Mouse (Mus musculus) heart, postnatal 25 days (tissue): ENCODE results near the gene Comp. TPM values are rescaled to one million over a fixed set of nuclear protein-coding genes. Genes with fewer than 3 reads are reported as not detected.

Experiments
- DNase-seq: peaks from one replicate; pipeline ENCODE4 v3.0.0; 2022; ENCODE audit warnings: low spot score
- intact Hi-C: fragments of 180-260 bp; cut with DNase I; formaldehyde crosslinking; loops from one replicate; pipeline ENCODE4 v1.15.1; 2025
- total RNA-seq, 2 experiments: library from RNA; stranded (reverse); gene quantifications; 2 replicates each; pipeline ENCODE4 v1.2.3; 2021

Gene Comp
- total RNA-seq, 2 experiments from 2014 or later, result 6.1 to 7.0 TPM

GRCm38 (mm10) chr8:70421349-70422104, 48.2 kb downstream of the Comp start:
- no peak for DNase-seq
- intact Hi-C loops, result no loop called here

DNA sequence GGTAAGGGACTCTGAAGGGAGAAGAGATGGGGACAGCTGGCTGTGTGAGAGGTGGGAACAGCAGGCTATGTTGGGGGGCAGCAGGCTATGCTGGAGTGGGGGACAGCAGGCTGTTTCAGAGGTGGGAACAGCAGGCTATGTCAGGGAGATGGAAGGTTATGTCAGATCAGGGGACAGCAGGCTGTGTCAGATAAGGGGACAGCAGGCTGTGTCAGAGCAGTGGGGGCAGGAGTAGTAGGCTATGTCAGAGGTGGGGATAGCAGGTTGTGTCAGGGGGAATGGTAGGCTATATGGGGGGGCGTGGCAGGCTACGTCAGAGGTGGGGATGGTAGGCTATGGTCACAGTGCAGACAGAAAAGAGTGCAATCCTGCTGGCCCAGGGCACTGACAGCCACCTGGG, 49.4 kb downstream of the Comp start:
- intact Hi-C loops, result no loop called here
- no peak for DNase-seq

GRCm38 (mm10) chr8:70426300-70426907, 53.0 kb downstream of the Comp start:
- no peak for DNase-seq
- intact Hi-C loops, result no loop called here

DNA sequence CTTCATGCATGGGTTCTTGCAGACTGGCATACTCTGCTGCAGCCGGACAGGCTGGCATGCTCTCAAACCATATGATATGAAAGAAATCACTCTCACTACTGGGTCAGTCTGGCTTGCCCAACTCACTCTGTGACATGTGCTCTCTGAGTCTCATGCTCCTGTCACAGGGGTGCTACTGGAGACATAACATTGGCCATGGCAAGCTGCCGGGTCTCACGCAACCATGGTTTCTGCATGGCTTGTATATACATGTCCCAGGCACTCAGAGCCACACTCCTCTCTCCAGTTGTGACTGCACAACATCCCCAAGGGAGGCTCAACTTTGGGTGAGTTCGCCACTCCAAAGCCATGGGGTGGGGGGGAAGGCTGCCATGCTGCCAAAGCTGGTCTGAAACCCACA, 57.9 kb downstream of the Comp start:
- intact Hi-C loops, result no loop called here
- DNase-seq, result no peak

Other genes starting within 250 kb of the Comp start
- gene Nr2c2ap, start 242.2 kb upstream of the Comp start, total RNA-seq, result 1 to 10 TPM; 5.4 to 7.6 TPM
- gene Rfxank, start 234.4 kb upstream of the Comp start, total RNA-seq, result 10 to 100 TPM; 20.9 to 21.5 TPM
- 10 to 100 TPM; 21.2 to 25.5 TPM for gene Borcs8, start 234.1 kb upstream of the Comp start, total RNA-seq
- gene Mef2b, start 233.8 kb upstream of the Comp start, total RNA-seq, result under 1 TPM in 1 of 2 experiments, not detected in 1; 0.31 TPM
- 10 to 100 TPM; 93.0 to 98.1 TPM for gene Tmem161a, start 201.2 kb upstream of the Comp start, total RNA-seq
- gene Slc25a42, start 161.3 kb upstream of the Comp start, total RNA-seq, result 10 to 100 TPM; 48.1 to 48.4 TPM
- gene Sugp2, start 139.3 kb upstream of the Comp start, total RNA-seq, result 10 to 100 TPM; 38.9 to 41.5 TPM
- 1 to 10 TPM; 7.6 to 8.0 TPM for gene Armc6, start 139.1 kb upstream of the Comp start, total RNA-seq
- 10 to 100 TPM; 12.0 to 12.3 TPM for gene Homer3, start 90.7 kb upstream of the Comp start, total RNA-seq
- 10 to 100 TPM; 24.7 to 33.8 TPM for gene Ddx49, start 71.1 kb upstream of the Comp start, total RNA-seq
- gene Cope, start 71.0 kb upstream of the Comp start, total RNA-seq, result 100 to 1,000 TPM; 145 to 159 TPM
- under 1 TPM; 0.31 to 0.39 TPM for gene Cers1, start 57.8 kb upstream of the Comp start, total RNA-seq
- under 1 TPM in 1 of 2 experiments, not detected in 1; 0.21 TPM for gene Gdf1, start 43.7 kb upstream of the Comp start, total RNA-seq
- 10 to 100 TPM; 43.2 to 46.3 TPM for gene Upf1, start 20.3 kb upstream of the Comp start, total RNA-seq
- 10 to 100 TPM; 10.3 to 10.6 TPM for gene Crtc1, start 66.0 kb downstream of the Comp start, total RNA-seq
- 1 to 10 TPM; 7.6 to 7.7 TPM for gene Klhl26, start 103.4 kb downstream of the Comp start, total RNA-seq
- gene Tmem59l, start 113.8 kb downstream of the Comp start, total RNA-seq, result not detected
- under 1 TPM; 0.34 to 0.81 TPM for gene Crlf1, start 119.6 kb downstream of the Comp start, total RNA-seq
- 100 to 1,000 TPM; 102 TPM for gene Rex1bd, start 133.2 kb downstream of the Comp start, total RNA-seq
- 1,000 to 10,000 TPM; 1,533 to 1,573 TPM for gene Uba52, start 137.2 kb downstream of the Comp start, total RNA-seq
- gene Fkbp8, start 154.2 kb downstream of the Comp start, total RNA-seq, result 100 to 1,000 TPM; 130 to 135 TPM
- gene Kxd1, start 154.4 kb downstream of the Comp start, total RNA-seq, result 10 to 100 TPM; 73.6 to 76.6 TPM
- 10 to 100 TPM; 11.7 to 13.3 TPM for gene Ell, start 165.9 kb downstream of the Comp start, total RNA-seq
- 10 to 100 TPM; 21.5 to 25.1 TPM for gene Isyna1, start 220.8 kb downstream of the Comp start, total RNA-seq
- gene Ssbp4, start 235.3 kb downstream of the Comp start, total RNA-seq, result 10 to 100 TPM; 37.0 to 37.7 TPM
- 1 to 10 TPM; 1.4 to 1.5 TPM for gene Lrrc25, start 242.6 kb downstream of the Comp start, total RNA-seq